Comparison of ENCODE assay signal across 8 mouse cellular contexts in the genomic region with DNA sequence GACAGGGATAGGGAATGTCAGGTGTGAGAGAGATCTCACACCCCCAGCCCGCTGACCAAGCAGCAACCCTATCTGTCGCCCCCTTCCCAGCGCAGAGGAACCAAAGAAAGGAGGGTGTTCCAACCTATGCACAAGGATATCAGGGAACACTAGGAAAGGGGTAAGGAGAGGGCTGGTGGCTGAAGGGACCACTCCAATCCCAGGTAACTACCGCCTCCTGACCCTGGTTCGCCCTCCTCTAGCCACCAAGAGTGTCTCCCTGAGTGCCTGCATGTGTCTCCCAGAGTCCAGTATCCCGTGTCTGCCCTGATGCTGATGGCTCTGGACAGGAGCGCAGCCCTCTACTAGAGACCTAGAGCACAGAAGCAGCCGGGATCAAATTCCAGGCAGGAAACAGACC.
DNase-seq lines count a peak whose midpoint lies in the region; ATAC-seq and TF ChIP-seq lines count a peak whose summit lies in the region.

No protein-coding gene starts in this region.

- no peak for TF ChIP-seq CTCF in cerebellum, adult 2 months (IDR thresholded peaks at IDR 0.05; ENCODE audit: borderline replicate concordance, insufficient read depth, low read depth, low read length)
- TF ChIP-seq CTCF in lung, adult 2 months (IDR thresholded peaks at IDR 0.05; ENCODE audit: insufficient read depth, low read length): no peak

- TF ChIP-seq POLR2A in cerebellum, adult 2 months (IDR thresholded peaks at IDR 0.05; ENCODE audit: borderline replicate concordance, insufficient read depth, low read length): no peak
- no peak for TF ChIP-seq POLR2A in lung, adult 2 months (IDR thresholded peaks at IDR 0.05; ENCODE audit: borderline replicate concordance, extremely low read depth, low read depth, low read length)

- H3K9ac ChIP-seq in lung, embryonic 16.5 days (ENCODE audit: low read length): peak overlapping the region; percentile 63
- peak overlapping the region; percentile 70 for H3K9ac ChIP-seq in limb, embryonic 13.5 days
- peak overlapping the region; percentile 68 for H3K9ac ChIP-seq in stomach, embryonic 16.5 days (ENCODE audit: low read length)

- H3K27ac ChIP-seq in cerebellum, adult 2 months (ENCODE audit: insufficient read depth, low read length): no peak overlapping the region
- no peak overlapping the region for H3K27ac ChIP-seq in lung, embryonic 16.5 days (ENCODE audit: low read length)
- H3K27ac ChIP-seq in limb, embryonic 13.5 days: no peak overlapping the region
- no peak overlapping the region for H3K27ac ChIP-seq in stomach, embryonic 16.5 days (ENCODE audit: low read length)

- H3K9me3 ChIP-seq in lung, embryonic 16.5 days (ENCODE audit: control insufficient read depth, low read length): no peaks in the 10 kb centered on the region
- no peaks in the 10 kb centered on the region for H3K9me3 ChIP-seq in limb, embryonic 13.5 days
- no peaks in the 10 kb centered on the region for H3K9me3 ChIP-seq in stomach, embryonic 16.5 days (replicated peaks; ENCODE audit: control insufficient read depth, low read length)

- peak overlapping the region; percentile 77 for H3K4me3 ChIP-seq in cerebellum, adult 2 months (replicated peaks; ENCODE audit: insufficient read depth, low read depth, low read length)
- H3K4me3 ChIP-seq in lung, embryonic 16.5 days (ENCODE audit: low read length): peak overlapping the region; percentile 64
- H3K4me3 ChIP-seq in lung, adult 2 months (replicated peaks; ENCODE audit: extremely low read depth, low read depth, low read length): no peak overlapping the region
- peak overlapping the region; percentile 62 for H3K4me3 ChIP-seq in limb, embryonic 13.5 days
- peak overlapping the region; percentile 53 for H3K4me3 ChIP-seq in stomach, embryonic 16.5 days (replicated peaks; ENCODE audit: low read length)

- no peak for DNase-seq in cerebellum, adult 2 months
- DNase-seq in cerebellum, adult 8-10 months: no peak
- DNase-seq in lung, adult 2 months: no peak
- no peak for DNase-seq in cerebellum, adult 11 months

- WGBS in cerebellum, adult 2 months: 43% methylated on average over 8 of the region's 8 CpGs
- 24% methylated on average over 8 of the region's 8 CpGs for WGBS in lung, embryonic 16.5 days
- WGBS in lung, adult 2 months: 38% methylated on average over 8 of the region's 8 CpGs
- WGBS in limb, embryonic 13.5 days: 30% methylated on average over 8 of the region's 8 CpGs
- WGBS in stomach, embryonic 16.5 days: 34% methylated on average over 8 of the region's 8 CpGs

- no peaks in the 10 kb centered on the region for H3K36me3 ChIP-seq in lung, embryonic 16.5 days (ENCODE audit: control insufficient read depth, insufficient read depth, low read length)
- H3K36me3 ChIP-seq in limb, embryonic 13.5 days: no peaks in the 10 kb centered on the region
- H3K36me3 ChIP-seq in stomach, embryonic 16.5 days (ENCODE audit: control insufficient read depth, insufficient read depth, low read length): no peaks in the 10 kb centered on the region

- H3K27me3 ChIP-seq in cerebellum, adult 2 months (ENCODE audit: control insufficient read depth, insufficient read depth, low read length): peaks cover 2% of the 10 kb centered on the region; the same call in 1 of the 2 replicates
- peaks cover 14% of the 10 kb centered on the region for H3K27me3 ChIP-seq in lung, embryonic 16.5 days (ENCODE audit: control insufficient read depth, insufficient read depth, low read depth, low read length)
- peaks cover 54% of the 10 kb centered on the region for H3K27me3 ChIP-seq in limb, embryonic 13.5 days
- H3K27me3 ChIP-seq in stomach, embryonic 16.5 days (ENCODE audit: control insufficient read depth, insufficient read depth, low read length): peaks cover 15% of the 10 kb centered on the region

- no peaks in the 10 kb centered on the region for H3K4me1 ChIP-seq in cerebellum, adult 2 months (ENCODE audit: control insufficient read depth, insufficient read depth, low read length)
- H3K4me1 ChIP-seq in lung, embryonic 16.5 days (replicated peaks; ENCODE audit: control insufficient read depth, insufficient read depth, low read length): peaks cover 5% of the 10 kb centered on the region
- H3K4me1 ChIP-seq in lung, adult 2 months (ENCODE audit: control insufficient read depth, insufficient read depth, low read length): no peaks in the 10 kb centered on the region
- peaks cover 24% of the 10 kb centered on the region for H3K4me1 ChIP-seq in limb, embryonic 13.5 days
- peaks cover 4% of the 10 kb centered on the region for H3K4me1 ChIP-seq in stomach, embryonic 16.5 days (ENCODE audit: control insufficient read depth, insufficient read depth, low read length)

- 0 out of 2 replicates have a peak, but pooled peaks have one; percentile 8 for ATAC-seq in lung, embryonic 16.5 days (ENCODE audit: low read depth)
- ATAC-seq in limb, embryonic 13.5 days (ENCODE audit: low FRiP score, low read depth): no peak
- ATAC-seq in stomach, embryonic 16.5 days (ENCODE audit: insufficient read depth, low FRiP score): no peak
- no peak for ATAC-seq in cerebellum, adult (ENCODE audit: insufficient number of reproducible peaks, low FRiP score, low TSS enrichment)

- peak overlapping the region; percentile 98 for H3K4me2 ChIP-seq in lung, embryonic 16.5 days (ENCODE audit: low read depth, low read length)
- peak overlapping the region; percentile 100 for H3K4me2 ChIP-seq in limb, embryonic 13.5 days (replicated peaks)
- peak overlapping the region; percentile 82 for H3K4me2 ChIP-seq in stomach, embryonic 16.5 days (ENCODE audit: low read depth, low read length)
